Mouse (Mus musculus): ENCODE data around the gene Engase. TPM values are rescaled to one million over a fixed set of nuclear protein-coding genes. Genes with fewer than 3 reads are reported as not detected.

Gene Engase
- total RNA-seq, 2 experiments from 2014 or later: 14.0 to 14.4 TPM

GRCm38 (mm10) chr11:118486881-118487772, 10.5 kb downstream of the Engase start:
- no peak for DNase-seq (ENCODE audit: low spot score in 2 of 2)

- DNase-seq (ENCODE audit: low spot score in 2 of 2): no peak
These were observed 11.7 kb downstream of the Engase start for GRCm38 (mm10) chr11:118488191-118488906.

- DNase-seq (ENCODE audit: low spot score in 2 of 2): no peak
These were observed 12.3 kb downstream of the Engase start for GRCm38 (mm10) chr11:118488907-118489270.

GRCm38 (mm10) chr11:118490566-118491218, 14.1 kb downstream of the Engase start:
- peak; percentile 85 to 86 for DNase-seq (ENCODE audit: low spot score in 2 of 2)

- DNase-seq (ENCODE audit: low spot score in 2 of 2): no peak
These were observed 14.6 kb downstream of the Engase start for GRCm38 (mm10) chr11:118491230-118491629.

GRCm38 (mm10) chr11:118493458-118493857, 16.8 kb downstream of the Engase start:
- no peak for DNase-seq (ENCODE audit: low spot score in 2 of 2)

GRCm38 (mm10) chr11:118494001-118494737, 17.5 kb downstream of the Engase start:
- DNase-seq (ENCODE audit: low spot score in 2 of 2): no peak

- DNase-seq (ENCODE audit: low spot score in 2 of 2): no peak
These were observed 18.4 kb downstream of the Engase start for GRCm38 (mm10) chr11:118495065-118495464.

GRCm38 (mm10) chr11:118496066-118496689, 19.5 kb downstream of the Engase start:
- peak in 1 of 2 experiments; percentile 47 for DNase-seq (ENCODE audit: low spot score in 2 of 2)

GRCm38 (mm10) chr11:118502990-118503389, 26.4 kb downstream of the Engase start:
- no peak for DNase-seq (ENCODE audit: low spot score in 2 of 2)

- no peak for DNase-seq (ENCODE audit: low spot score in 2 of 2)
These were observed 27.0 kb downstream of the Engase start for GRCm38 (mm10) chr11:118503418-118504179.

GRCm38 (mm10) chr11:118504180-118504454, 27.5 kb downstream of the Engase start:
- no peak for DNase-seq (ENCODE audit: low spot score in 2 of 2)

- no peak for DNase-seq (ENCODE audit: low spot score in 2 of 2)
These were observed 30.5 kb downstream of the Engase start for GRCm38 (mm10) chr11:118507095-118507494.

GRCm38 (mm10) chr11:118507904-118508303, 31.3 kb downstream of the Engase start:
- peak; percentile 83 to 87 for DNase-seq (ENCODE audit: low spot score in 2 of 2)

GRCm38 (mm10) chr11:118508341-118508740, 31.7 kb downstream of the Engase start:
- no peak for DNase-seq (ENCODE audit: low spot score in 2 of 2)

GRCm38 (mm10) chr11:118511851-118512250, 35.2 kb downstream of the Engase start:
- peak; percentile 65 to 75 for DNase-seq (ENCODE audit: low spot score in 2 of 2)

- DNase-seq (ENCODE audit: low spot score in 2 of 2): no peak
These were observed 35.8 kb downstream of the Engase start for GRCm38 (mm10) chr11:118512257-118512910.

- no peak for DNase-seq (ENCODE audit: low spot score in 2 of 2)
These were observed 41.3 kb downstream of the Engase start for GRCm38 (mm10) chr11:118517924-118518323.

- no peak for DNase-seq (ENCODE audit: low spot score in 2 of 2)
These were observed 42.1 kb downstream of the Engase start for GRCm38 (mm10) chr11:118518743-118519142.

GRCm38 (mm10) chr11:118520251-118520650, 43.6 kb downstream of the Engase start:
- DNase-seq (ENCODE audit: low spot score in 2 of 2): no peak

Data from layer of hippocampus, postnatal 10 days (tissue).